Mouse (Mus musculus): ENCODE measurements at regions not wholly inside any gene's neighbourhood (a gene's known extent, or its start where the extent isn't known, plus 50 kb on each side); places are given as distances from the start of the nearest gene placed in this dataset.
A peak's percentile ranks its signal among the peaks of the same experiment; 100 is the strongest.

- intact Hi-C loops (cut with DNase I) = no loop called here
- DNase-seq = no peak
These were observed 77.5 kb upstream of the Tiam2 start for GRCm38 (mm10) chr17:3248875-3249274.

- peak in 1 of 2 experiments; percentile 31 for DNase-seq
- intact Hi-C loops (cut with DNase I) = no loop called here
These were observed 77.1 kb upstream of the Tiam2 start for GRCm38 (mm10) chr17:3249320-3249719.

DNA sequence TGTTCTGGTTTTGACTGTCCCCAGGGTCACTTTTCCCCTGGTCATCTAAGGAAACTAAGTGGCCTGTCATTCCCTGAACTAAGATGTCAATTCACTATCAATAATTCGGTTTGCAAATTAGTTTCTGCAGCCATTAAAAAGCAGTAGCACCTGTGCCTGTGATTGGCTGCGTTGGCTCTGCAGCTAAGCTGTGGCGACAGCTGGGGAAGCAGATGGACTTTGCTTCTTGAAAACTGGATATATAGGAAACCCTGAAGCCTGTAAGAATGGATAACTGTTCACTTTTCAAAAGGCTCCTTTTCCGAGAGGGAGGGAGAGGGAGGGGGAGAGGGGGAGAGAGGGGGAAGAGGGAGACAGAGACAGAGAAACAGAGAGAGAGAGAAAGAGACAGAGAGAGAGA lies 75.2 kb upstream of the Tiam2 start:
- DNase-seq = no peak
- intact Hi-C loops (cut with DNase I) = no loop called here

GRCm38 (mm10) chr17:3251966-3252365 lies 74.4 kb upstream of the Tiam2 start:
- intact Hi-C loops (cut with DNase I) = no loop called here
- DNase-seq = no peak

DNA sequence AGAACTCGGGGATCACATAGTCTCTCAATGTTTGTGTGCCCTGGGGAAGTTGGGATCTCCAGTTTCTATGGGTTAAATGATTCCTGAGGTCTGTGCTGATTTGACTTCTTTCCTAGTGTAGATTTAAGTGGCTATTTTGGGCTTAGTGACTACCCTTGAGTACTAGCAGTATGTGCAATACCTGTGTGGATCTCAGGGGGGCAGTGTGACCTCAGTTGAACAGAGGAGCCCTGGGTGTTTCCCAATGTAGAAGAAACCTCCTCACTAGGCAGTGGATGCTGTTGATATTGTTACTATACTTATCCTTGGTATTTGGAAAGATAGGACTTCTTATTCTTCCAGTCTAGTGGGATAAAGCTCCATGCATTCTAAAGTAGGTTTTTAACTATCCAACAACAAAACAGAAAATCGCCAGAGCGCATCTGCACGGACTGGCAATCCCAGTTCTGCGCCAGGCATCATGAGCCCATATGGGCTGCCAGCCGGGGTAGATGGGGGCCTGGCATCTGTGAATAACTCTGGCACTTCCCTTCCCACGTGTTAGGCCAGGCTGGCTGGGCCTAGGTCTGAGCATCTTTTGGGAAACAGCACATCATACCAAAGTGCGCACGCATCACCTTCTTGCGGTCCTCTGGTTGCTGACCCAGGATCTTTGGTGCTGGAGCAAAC lies 72.7 kb upstream of the Tiam2 start:
- intact Hi-C loops (cut with DNase I) = no loop called here
- DNase-seq = peak in 1 of 2 experiments; percentile 24

DNA sequence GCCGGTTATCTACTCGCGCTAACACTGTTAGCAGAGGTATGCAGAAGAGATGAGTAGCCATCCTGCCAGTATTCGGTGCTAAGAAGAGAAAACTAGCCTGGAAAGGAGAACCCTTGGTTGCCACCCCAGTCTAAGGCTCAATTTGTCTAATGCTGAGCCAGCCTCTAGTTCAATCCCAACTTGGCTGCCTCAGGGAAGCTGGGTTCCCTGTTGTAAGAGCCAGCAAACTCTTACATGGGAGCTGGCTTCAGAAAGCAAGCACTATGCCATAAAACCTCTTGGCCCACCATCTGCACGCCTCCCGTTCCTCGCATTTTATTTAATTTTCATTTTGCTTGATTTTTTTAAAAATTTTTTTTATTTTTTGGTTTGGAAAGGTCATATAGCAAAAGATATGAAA lies 69.6 kb upstream of the Tiam2 start:
- intact Hi-C loops (cut with DNase I) = no loop called here
- DNase-seq = no peak

DNA sequence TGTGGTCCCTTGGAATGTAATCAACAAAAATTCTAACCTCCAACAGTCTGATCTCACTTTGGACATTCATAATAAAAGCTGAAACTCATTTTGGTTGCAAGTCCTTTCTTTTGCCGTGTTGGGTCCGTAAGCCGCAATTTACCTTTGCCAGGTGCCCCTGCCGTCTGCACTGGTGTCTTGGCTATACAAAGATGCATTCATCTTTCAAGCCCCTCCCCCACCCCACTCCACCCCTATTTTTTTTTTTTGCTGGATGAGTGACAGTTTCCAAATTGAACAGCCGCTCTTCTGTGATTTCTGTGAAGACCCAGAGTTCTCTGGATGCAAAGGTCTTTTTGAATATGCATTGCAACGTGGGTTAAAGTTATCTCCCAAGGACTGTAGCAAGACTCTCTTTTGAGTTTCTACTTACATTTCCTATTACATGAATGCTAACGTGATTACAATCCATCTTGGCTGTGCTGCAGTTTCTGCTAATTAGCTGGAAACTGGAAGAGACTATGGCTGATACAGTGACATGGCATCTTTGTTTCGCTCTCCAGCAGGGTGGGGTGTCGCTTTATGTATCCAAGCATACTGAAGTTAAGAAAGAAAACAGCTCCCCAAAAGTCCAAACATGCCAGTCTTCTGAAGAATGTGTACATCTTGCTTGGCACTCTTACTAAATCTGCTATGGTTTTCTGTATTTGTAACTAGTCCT lies 67.4 kb upstream of the Tiam2 start:
- intact Hi-C loops (cut with DNase I) = no loop called here
- DNase-seq = no peak

GRCm38 (mm10) chr17:3260796-3261195 lies 65.6 kb upstream of the Tiam2 start:
- no peak for DNase-seq
- intact Hi-C loops (cut with DNase I) = no loop called here

- intact Hi-C loops (cut with DNase I) = loop anchor here (1.0 to 5.0 kb wide), 2 partner anchors 43 to 174 kb away; no protein-coding TSS in a partner anchor
- peak; percentile 69 to 77 for DNase-seq
These were observed 53.0 kb upstream of the Tiam2 start for GRCm38 (mm10) chr17:3273108-3274091.

DNA sequence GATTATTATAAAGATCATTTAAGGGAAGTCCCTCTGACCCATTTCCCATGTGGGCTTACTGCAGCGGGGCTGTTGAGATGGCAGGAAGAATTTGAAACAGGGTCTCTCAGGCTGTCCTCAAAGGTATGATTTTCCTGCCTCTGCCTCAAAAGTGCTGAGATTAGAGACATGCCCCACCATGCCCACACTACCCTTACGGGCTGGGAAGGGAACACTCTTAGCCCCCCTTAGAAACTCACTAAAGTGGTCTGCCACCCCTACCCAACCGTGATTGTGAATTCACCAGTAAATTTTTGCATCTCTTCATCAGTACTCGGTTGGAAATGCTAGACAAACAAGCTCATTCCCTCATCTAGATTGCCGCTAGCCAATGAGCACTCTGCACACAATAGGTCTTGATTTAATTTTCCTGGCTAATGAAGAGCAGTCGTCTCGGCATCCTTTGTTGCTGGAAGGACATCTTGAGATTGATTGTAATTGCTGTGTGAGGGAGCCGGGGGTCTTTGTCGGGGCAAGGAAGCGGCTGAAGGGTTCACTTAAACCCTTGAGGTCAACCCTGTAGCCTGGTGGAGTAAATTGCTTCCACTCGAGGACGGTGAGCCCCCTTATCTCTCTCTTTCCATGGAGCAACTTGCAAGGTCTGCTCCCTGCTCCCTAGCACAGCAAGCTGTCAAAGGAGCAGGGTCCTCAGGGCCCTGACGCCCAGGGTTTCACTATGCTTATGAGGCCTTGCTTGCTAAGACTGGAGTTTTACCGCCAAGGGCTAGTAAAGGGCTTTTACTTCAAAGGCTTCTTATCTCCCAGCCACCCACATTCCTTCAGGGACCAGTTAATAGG lies 51.7 kb upstream of the Tiam2 start:
- intact Hi-C loops (cut with DNase I) = loop anchor here (5.0 kb wide), 2 partner anchors 173 to 233 kb away; no protein-coding TSS in a partner anchor
- no peak for DNase-seq

All from gastrocnemius, postnatal 36 days (tissue).